In genomic region chr15:30617932-30618331, GRCm38 (mm10) we compare ENCODE assay signal across 19 mouse cellular contexts.
"Had no signal": no experiment of that assay in that cellular context is flagged by ENCODE, and none has a peak within 500 bp of the region (broad histone marks: within the 10 kb centered on the region; RNA-seq: fewer than 3 reads in every experiment).

No protein-coding gene starts in this region.

- ATAC-seq: midbrain, embryonic 16.5 days had no signal

- H3K4me3 ChIP-seq: midbrain, embryonic 10.5 days; midbrain, embryonic 12.5 days; myocyte; neural tube, embryonic 13.5 days; neural tube, embryonic 15.5 days had no signal

- H3K4me2 ChIP-seq: lung, embryonic 14.5 days; midbrain, embryonic 12.5 days; neural tube, embryonic 13.5 days; neural tube, embryonic 15.5 days had no signal

- H3K27ac ChIP-seq: midbrain, embryonic 10.5 days; midbrain, embryonic 12.5 days; neural tube, embryonic 13.5 days; neural tube, embryonic 15.5 days had no signal

- H3K36me3 ChIP-seq: midbrain, embryonic 12.5 days; neural tube, embryonic 15.5 days had no signal

- H3K9ac ChIP-seq: lung, embryonic 14.5 days; midbrain, embryonic 12.5 days; neural tube, embryonic 13.5 days; neural tube, embryonic 15.5 days had no signal

- H3K4me1 ChIP-seq: midbrain, embryonic 10.5 days; neural tube, embryonic 15.5 days had no signal

- H3K27me3 ChIP-seq: midbrain, embryonic 12.5 days; neural tube, embryonic 13.5 days; neural tube, embryonic 15.5 days had no signal

- DNase-seq: lung, adult 18-20 months; lung, embryonic 14.5 days; lung, postnatal 10 days; lung, postnatal 4 days; midbrain, embryonic 14.5 days; retina, postnatal 1 day; right cerebral cortex, adult 18-20 months; right cerebral cortex, postnatal 25 days; right cerebral cortex, postnatal 4 days; spleen, adult 18-20 months; thymus, adult 18-20 months; thymus, postnatal 14 days; thymus, postnatal 36 days had no signal

- H3K9me3 ChIP-seq: midbrain, embryonic 10.5 days; midbrain, embryonic 12.5 days; neural tube, embryonic 13.5 days; neural tube, embryonic 15.5 days had no signal
